Mouse (Mus musculus): ENCODE results near the gene Syn3. TPM values are rescaled to one million over a fixed set of nuclear protein-coding genes. Genes with fewer than 3 reads are reported as not detected.

Syn3 gene
- total RNA-seq, 2 experiments from 2014 or later = 0.23 to 0.43 TPM

Other genes starting within 250 kb of the Syn3 start
- 10 to 100 TPM; 48.0 to 62.4 TPM for gene Timp3, start 198.5 kb downstream of the Syn3 start, total RNA-seq (2021)
- 100 to 1,000 TPM; 113 to 140 TPM for gene Hsp90b1, start 206.6 kb upstream of the Syn3 start, total RNA-seq (2021)
- gene Ttc41, start 206.9 kb upstream of the Syn3 start, total RNA-seq (2021) = 1 to 10 TPM; 1.4 to 1.5 TPM